Mouse (Mus musculus): ENCODE data around the gene Agap2. TPM values are rescaled to one million over a fixed set of nuclear protein-coding genes. Genes with fewer than 3 reads are reported as not detected.

Gene Agap2
- total RNA-seq (2023), result 10 to 100 TPM; 32.9 to 33.7 TPM

GRCm38 (mm10) chr10:127075080-127075479, at the start of gene Agap2:
Gene Agap2 (plus strand): TSS chr10:127075284.

DNA sequence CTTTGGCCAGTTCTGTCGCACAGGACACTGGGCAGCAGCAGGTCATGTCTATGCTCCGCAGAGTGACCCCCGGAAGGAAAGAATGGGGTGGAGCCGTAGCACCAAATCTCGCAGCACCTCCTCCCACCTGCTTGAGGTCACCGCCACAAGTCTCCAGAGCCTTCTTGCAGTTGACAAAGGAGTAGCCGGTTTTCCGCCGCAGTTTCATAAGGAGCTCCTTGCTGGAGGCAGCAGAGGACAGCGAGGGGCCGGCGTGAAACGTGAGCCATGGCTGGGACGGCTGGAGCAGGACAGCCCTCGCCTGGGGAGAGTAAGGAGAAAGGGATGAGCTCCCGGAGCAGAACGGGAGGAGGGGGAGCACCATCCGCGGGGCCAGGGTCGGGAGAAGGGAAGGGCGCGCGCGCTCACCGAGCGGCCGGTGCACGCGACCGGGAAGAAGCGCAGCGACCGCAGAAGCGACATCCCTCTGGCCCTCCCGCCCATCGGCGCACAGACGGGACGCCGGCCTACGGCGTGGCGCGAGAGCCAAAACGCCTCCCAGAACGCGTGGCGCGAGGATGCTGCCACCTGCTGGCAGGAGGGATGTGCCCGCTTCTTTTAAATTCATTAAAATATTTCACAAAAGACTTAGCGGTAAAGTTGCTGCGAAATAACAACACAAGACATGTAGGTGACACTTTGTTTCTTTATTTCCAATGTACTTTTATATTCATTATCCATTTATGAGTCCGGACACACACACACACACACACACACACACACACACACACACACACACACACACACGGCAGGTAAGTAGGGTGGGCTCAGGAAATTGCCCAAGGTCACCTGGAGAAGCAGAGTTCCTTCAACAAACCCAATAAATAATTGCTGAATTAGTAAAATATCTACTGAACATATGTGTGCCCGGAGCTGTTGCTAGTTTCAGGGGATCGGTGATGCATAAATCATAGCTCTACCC, 44.5 kb upstream of the Agap2 start, which contains the start of gene Tsfm:
TSS of gene Tsfm (minus strand) at position 505 of the 961 bp plus-strand sequence.

DNA sequence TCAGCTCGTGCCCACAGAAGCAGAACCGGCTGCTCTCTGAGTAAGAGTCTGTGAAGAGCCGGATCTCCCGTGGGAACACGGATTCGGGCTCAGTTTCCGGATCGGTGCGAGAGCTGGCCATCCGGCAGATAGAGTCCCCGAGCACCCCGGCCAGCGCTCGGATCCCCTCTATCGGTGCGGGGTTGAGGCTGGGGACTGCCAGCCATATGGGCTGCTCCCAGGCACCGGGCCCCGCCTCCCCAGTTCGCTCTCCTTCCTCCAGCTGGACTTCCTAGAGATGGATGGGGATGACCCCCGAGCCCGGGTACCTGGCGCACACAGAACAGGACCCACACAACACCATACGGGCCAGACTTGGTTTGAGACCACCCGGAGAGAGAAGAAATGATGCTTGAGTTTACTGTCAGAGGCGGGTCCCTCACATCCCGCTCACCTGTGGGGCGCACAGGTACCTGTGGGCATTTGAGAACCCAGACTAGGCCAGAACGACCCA, 33.8 kb upstream of the Agap2 start, which contains the start of the genes Mettl1 and Eef1akmt3:
TSS of gene Mettl1 (plus strand) at position 141 of the 493 bp plus-strand sequence.
TSS of gene Eef1akmt3 (minus strand) at position 240 of the 493 bp plus-strand sequence.

DNA sequence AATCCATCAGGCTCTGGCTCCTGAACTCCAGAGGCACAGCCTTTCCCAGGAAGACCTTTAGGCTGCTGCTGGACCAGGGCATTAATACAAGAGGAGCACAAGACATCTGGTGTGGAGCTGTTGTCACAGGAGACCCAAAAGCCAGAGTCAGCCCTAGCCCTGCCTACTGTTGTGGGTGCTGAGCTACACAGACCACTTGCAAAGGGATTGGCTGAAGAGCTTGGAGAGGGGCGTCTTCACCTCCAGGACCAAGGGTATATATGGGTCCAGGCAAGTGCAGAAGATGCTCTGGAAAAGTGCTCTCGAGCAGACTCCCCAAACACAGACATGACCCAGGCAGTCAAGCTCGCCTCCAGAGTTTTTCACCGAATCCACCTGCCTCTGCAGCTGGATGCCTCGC, 27.1 kb upstream of the Agap2 start, which contains the start of gene Cyp27b1:
TSS of gene Cyp27b1 (plus strand) at position 297 of the 400 bp plus-strand sequence.

GRCm38 (mm10) chr10:127059968-127060916, 14.8 kb upstream of the Agap2 start, which contains the start of gene March9:
Gene March9 (minus strand): TSS chr10:127060184.

GRCm38 (mm10) chr10:127063239-127063872, 11.7 kb upstream of the Agap2 start, which contains the start of gene Cdk4:
Gene Cdk4 (plus strand): TSS chr10:127063534.

DNA sequence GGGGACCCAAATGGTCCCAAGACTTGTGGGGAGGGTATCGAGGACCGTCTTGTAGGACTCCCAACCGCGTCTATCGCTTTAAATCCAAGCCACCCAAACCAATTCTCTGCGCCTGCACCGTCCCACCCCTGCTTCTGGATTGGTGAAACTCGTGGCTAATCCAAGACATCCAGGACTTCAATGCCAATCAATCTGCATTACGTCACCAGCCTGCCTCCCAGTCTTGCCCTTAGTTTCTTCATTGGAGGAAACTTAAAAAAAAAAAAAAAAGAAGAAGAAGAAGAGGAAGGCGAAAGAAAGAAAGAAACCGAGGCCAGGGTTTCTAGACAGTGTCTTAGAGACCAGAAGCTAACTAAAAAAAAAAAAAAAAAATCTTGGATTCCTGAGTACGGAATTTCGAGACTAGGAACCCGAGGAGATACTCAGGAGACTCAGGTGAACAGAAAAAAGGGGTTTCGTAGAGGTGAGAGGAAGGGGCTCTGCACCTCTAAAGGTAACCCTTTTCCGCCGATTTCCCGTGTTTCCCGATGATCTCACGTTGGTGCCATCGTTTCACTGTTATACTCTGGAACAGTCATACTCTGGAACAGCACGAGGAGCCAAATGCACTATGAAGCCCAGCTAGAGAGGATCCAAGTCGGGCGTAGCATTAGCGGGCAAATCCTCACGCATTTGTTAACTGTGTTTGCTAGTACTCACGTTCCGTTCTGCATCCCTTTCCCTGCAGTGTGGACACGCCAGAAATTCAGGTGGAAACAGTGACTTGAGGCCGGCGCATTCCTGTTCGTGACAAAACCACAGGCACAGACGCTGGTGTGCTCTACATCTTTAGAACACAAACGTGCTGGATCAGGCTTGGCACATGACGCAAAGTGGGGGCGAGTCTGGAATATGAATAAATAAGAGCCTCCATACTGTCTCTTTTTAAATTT, 4.6 kb upstream of the Agap2 start, which contains the start of gene Tspan31:
TSS of gene Tspan31 (minus strand) at position 75 of the 932 bp plus-strand sequence.

GRCm38 (mm10) chr10:127121066-127121477, 46.0 kb downstream of the Agap2 start, which contains the start of gene Os9:
Gene Os9 (minus strand): TSS chr10:127121131.

Other genes with a start within 250 kb of the Agap2 start
- 1 to 10 TPM; 4.3 to 5.2 TPM for gene Atp23, start 173.9 kb upstream of the Agap2 start, total RNA-seq (2023)
- 100 to 1,000 TPM; 124 to 130 TPM for gene Ctdsp2, start 96.6 kb upstream of the Agap2 start, total RNA-seq (2023)
- under 1 TPM; 0.16 to 0.30 TPM for gene Avil, start 74.6 kb upstream of the Agap2 start, total RNA-seq (2023)
- 10 to 100 TPM; 12.8 to 15.0 TPM for gene Tsfm, start 44.4 kb upstream of the Agap2 start, total RNA-seq (2023)
- gene Mettl1, start 33.9 kb upstream of the Agap2 start, total RNA-seq (2023), result 1 to 10 TPM; 4.2 to 7.2 TPM
- under 1 TPM in 1 of 2 experiments, not detected in 1; 0.30 TPM for gene Eef1akmt3, start 33.8 kb upstream of the Agap2 start, total RNA-seq (2023)
- gene Cyp27b1, start 27.0 kb upstream of the Agap2 start, total RNA-seq (2023), result not detected
- gene March9, start 15.1 kb upstream of the Agap2 start, total RNA-seq (2023), result under 1 TPM in 1 of 2 experiments, not detected in 1; 0.15 TPM
- 10 to 100 TPM; 74.8 to 91.0 TPM for gene Cdk4, start 11.8 kb upstream of the Agap2 start, total RNA-seq (2023)
- 10 to 100 TPM; 66.0 to 66.3 TPM for gene Tspan31, start 5.0 kb upstream of the Agap2 start, total RNA-seq (2023)
- gene Os9, start 45.8 kb downstream of the Agap2 start, total RNA-seq (2023), result 100 to 1,000 TPM; 136 to 140 TPM
- gene B4galnt1, start 89.9 kb downstream of the Agap2 start, total RNA-seq (2023), result 100 to 1,000 TPM; 257 to 262 TPM
- gene Slc26a10, start 105.4 kb downstream of the Agap2 start, total RNA-seq (2023), result not detected
- under 1 TPM in 1 of 2 experiments, not detected in 1; 0.55 TPM for gene Arhgef25, start 114.8 kb downstream of the Agap2 start, total RNA-seq (2023)
- 10 to 100 TPM; 24.6 to 28.6 TPM for gene Dtx3, start 120.4 kb downstream of the Agap2 start, total RNA-seq (2023)
- gene Pip4k2c, start 136.3 kb downstream of the Agap2 start, total RNA-seq (2023), result 10 to 100 TPM; 20.6 to 21.1 TPM
- 1 to 10 TPM; 2.4 to 3.3 TPM for gene Kif5a, start 188.1 kb downstream of the Agap2 start, total RNA-seq (2023)
- gene Dctn2, start 191.1 kb downstream of the Agap2 start, total RNA-seq (2023), result 100 to 1,000 TPM; 111 to 113 TPM
- gene Mbd6, start 213.7 kb downstream of the Agap2 start, total RNA-seq (2023), result 100 to 1,000 TPM; 116 to 118 TPM
- 10 to 100 TPM; 37.6 to 42.2 TPM for gene Mars, start 236.5 kb downstream of the Agap2 start, total RNA-seq (2023)
- 100 to 1,000 TPM; 216 to 240 TPM for gene Arhgap9, start 246.7 kb downstream of the Agap2 start, total RNA-seq (2023)

All from monocyte, adult 59 days (primary cell).